Mouse (Mus musculus) frontal cortex, postnatal 25 days (tissue): ENCODE measurements around the gene Cd200r4.
"Not testable (repeated sequence)": the region's sequence is repeated elsewhere in the genome, so short reads cannot be mapped to it uniquely, and the experiment has no call there.

Source experiments
- DNase-seq, 2 experiments: peaks; one replicate each; pipeline ENCODE4 v3.0.0; 2022; ENCODE audit warnings: low spot score in 2 of 2

Cd200r4 gene

GRCm38 (mm10) chr16:44811544-44811943, at the start of gene Cd200r4:
Cd200r4 (plus strand) TSS chr16:44811733.
- no peak for DNase-seq

DNA sequence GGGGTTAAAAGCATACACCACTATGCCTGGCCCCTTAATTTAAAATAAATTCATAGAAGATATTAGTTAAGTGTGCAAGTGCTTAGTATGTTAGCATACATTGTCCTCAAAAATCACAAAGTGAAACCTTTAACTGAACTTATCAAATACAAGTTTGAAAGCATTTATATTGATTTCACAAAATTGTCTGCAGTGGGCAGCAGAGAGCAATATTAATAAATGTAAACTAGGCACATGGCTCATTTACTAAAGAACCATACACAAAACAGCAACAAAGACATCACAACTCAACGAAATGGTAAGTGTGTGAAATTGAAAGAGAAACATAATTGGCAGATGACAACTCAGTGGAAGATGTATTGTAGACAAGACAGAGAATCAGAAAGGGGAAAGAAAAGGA, 49.7 kb upstream of the Cd200r4 start:
- DNase-seq: no peak

- no peak for DNase-seq
Observed at GRCm38 (mm10) chr16:44765555-44766319, 45.8 kb upstream of the Cd200r4 start, which contains the start of gene Cd200r1. Cd200r1 (plus strand) TSS chr16:44765736.

GRCm38 (mm10) chr16:44766320-44766892, 45.1 kb upstream of the Cd200r4 start:
- no peak for DNase-seq

- DNase-seq: no peak
Observed at GRCm38 (mm10) chr16:44767506-44767905, 44.0 kb upstream of the Cd200r4 start.

- DNase-seq: no peak
Observed at GRCm38 (mm10) chr16:44767967-44768366, 43.6 kb upstream of the Cd200r4 start.

- no peak for DNase-seq
Observed at GRCm38 (mm10) chr16:44772577-44772976, 39.0 kb upstream of the Cd200r4 start.

DNA sequence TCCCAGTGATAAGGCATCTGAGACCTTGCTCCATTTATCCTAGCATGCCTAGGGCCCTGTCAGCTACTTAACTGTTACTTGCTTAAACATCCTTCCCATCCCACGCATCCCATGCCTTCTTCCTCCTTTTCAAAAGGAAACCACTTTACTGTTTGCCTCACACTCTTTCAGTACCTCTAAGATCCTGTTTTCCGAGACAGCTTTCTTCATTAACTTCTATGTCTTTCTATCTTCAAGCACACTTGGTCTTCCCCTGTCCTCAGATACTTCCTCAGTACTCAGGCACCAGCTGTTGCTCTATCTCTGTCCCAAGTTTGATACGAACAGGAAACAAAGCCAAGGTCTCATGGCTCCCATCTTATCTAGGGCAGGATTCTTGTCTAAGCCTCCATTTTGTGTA, 37.9 kb upstream of the Cd200r4 start:
- no peak for DNase-seq

DNA sequence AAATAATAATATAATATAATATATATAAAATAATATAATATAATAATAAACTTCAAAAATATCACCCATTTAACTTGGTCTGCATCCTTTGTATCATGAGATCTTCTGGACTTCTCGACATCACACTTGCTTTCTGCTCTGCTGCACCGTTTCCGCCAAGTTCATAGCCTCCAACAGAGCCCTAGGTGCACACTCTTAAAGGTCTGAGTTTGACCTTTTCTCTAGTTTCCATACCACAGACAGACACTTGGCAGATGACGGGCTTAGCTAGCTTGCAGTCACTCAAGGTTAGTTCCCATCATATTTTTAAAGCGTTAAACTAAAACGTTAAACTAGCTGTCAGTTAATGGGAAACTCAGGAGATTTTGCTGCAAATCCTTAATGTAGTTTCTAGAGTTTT, 37.3 kb upstream of the Cd200r4 start:
- DNase-seq: no peak

DNA sequence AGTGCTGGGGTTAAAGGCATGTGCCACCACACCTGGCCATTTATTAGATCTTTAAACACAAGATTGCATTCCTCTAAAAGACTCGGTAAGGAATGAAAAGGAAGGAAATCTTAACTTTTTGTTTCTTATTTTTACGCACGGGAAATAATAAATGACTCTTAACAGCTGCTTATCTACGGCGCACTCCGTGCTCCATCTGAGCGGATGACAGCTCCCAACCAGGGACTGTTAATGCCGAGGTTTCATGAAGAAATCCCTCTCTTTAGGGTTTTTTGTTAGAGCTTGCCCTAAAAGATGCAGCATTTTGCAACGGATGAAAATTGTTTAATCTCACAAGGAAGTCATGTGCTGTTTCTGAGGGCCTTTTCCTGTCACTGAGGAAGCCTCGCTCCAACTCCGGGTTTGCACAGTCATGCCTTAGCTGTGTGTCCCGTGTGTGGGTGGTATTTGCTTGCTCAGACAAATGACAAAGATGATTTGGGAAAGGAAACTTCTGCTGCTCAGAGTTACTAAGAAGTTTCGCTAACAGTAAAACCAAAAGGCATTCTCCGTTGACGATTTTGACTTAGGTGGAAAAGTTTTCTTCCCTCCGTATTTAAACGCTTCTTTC, 32.9 kb upstream of the Cd200r4 start:
- no peak for DNase-seq

- no peak for DNase-seq
Observed at GRCm38 (mm10) chr16:44779494-44779893, 32.0 kb upstream of the Cd200r4 start.

DNA sequence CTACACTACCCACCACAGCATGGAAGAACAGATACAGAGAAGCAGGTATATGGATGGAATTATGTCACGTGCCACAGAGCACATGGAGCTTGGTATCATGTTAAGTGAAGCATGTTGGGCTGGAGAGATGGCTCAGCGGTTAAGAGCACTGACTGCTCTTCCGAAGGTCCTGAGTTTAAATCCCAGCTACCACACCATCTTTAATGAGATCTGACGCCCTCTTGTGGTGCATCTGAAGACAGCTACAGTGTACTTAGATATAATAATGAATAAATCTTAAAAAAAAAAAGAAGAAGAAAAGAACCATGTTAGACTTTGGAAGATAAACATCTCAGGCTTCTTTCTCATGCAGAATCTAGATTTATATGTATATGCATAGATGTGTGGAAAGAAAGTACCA, 30.8 kb upstream of the Cd200r4 start:
- DNase-seq: no peak

GRCm38 (mm10) chr16:44786934-44787333, 24.6 kb upstream of the Cd200r4 start:
- DNase-seq: no peak

- no peak for DNase-seq
Observed at GRCm38 (mm10) chr16:44794416-44794815, 17.1 kb upstream of the Cd200r4 start.

- no peak for DNase-seq
Observed at GRCm38 (mm10) chr16:44805976-44806375, 5.6 kb upstream of the Cd200r4 start.

DNA sequence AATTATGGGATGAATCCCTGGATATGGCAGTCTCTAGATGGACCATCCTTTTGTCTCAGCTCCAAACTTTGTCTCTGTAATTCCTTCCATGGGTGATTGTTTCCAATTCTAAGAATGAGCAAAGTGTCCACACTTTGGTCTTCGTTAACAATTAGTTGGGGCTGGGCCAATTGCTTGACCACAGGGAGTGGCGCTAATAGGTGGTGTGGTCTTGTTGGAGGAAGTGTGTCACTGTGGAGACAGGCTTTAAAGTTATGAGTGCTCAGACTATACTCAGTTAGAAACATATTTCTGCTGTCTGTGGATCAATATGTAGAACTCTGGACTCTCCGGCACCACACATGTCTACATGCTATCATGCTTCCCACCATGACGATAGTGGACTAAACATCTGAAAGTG, 1.3 kb upstream of the Cd200r4 start:
- not testable (repeated sequence) for DNase-seq

- DNase-seq: no peak
Observed at GRCm38 (mm10) chr16:44812468-44813065, 1.0 kb downstream of the Cd200r4 start.

GRCm38 (mm10) chr16:44818010-44818409, 6.5 kb downstream of the Cd200r4 start:
- DNase-seq: no peak

DNA sequence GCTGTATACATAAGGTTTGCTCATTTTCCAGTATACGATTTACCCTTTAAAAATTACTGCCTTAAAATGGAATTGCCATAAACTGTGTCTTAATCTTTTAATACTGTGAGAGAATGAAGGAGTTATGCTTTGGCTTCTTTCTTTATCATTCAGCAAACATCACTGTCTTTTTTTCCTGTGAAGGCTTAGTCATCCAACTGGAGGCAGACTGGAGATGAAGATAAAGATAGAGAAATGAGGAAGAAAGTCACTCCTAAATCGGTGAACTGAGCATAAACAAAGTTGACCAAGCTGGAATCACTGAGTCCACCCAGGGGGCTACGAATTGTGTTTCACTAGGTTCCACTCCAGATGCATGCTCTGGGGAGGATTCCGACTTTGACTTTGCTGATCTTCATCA, 9.0 kb downstream of the Cd200r4 start:
- DNase-seq: no peak

- DNase-seq: no peak
Observed at GRCm38 (mm10) chr16:44832286-44832685, 20.8 kb downstream of the Cd200r4 start.

DNA sequence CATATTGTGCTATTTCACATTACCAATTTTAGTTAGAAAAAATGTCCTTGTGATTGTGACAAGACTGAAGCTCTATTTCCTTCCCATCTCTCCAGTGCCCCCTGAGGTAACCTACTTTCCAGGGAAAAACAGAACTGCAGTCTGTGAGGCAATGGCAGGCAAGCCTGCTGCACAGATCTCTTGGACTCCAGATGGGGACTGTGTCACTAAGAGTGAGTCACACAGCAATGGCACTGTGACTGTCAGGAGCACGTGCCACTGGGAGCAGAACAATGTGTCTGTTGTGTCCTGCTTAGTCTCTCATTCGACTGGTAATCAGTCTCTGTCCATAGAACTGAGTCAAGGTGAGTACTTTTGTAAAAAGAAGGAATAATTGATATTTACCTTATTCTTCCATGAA, 21.7 kb downstream of the Cd200r4 start:
- not testable (repeated sequence) for DNase-seq

- no peak for DNase-seq
Observed at GRCm38 (mm10) chr16:44866797-44867196, 55.3 kb downstream of the Cd200r4 start, which contains the start of gene Cd200r2. Cd200r2 (plus strand) TSS chr16:44867097.

- no peak for DNase-seq
Observed at GRCm38 (mm10) chr16:44875178-44875577, 63.6 kb downstream of the Cd200r4 start.
